Mouse (Mus musculus) right cerebral cortex, postnatal 10 days (tissue): ENCODE data around the gene Scn2a.

Experiments
- DNase-seq, 2 experiments: peaks; one replicate each; pipeline ENCODE4 v3.0.0; 2021; ENCODE audit warnings: low spot score in 2 of 2

Gene Scn2a

DNA sequence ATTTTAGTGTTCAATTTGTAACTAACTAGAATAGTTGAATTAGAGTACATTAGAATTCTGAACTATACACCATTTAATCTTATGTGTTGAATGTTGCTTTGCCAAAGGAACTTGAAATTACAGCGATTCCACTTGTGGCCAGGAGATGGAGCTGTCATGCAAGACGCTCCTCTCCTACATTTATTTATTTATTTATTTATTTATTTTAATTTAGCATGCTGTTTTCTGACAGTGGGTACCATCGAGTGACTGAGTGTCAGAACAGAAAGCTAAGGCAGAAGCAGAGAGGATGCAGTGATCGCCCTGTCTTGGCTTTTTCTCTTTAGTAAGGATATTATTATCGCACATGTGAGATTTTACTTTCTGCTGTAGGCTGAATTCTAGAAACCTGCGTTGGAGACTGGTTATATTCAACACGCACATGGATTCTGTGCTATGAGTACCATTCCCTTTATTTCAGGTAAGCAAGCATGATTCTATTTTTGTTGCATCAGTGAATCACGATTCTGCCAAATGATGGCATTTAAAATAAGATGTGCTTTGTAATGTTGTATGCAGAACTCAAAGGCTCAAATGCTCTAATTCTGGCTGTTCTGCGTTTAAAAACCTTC, at the start of gene Scn2a:
Scn2a (plus strand) TSS at position 216 of the 611 bp plus-strand sequence.
- DNase-seq = peak; percentile 83 to 86

DNA sequence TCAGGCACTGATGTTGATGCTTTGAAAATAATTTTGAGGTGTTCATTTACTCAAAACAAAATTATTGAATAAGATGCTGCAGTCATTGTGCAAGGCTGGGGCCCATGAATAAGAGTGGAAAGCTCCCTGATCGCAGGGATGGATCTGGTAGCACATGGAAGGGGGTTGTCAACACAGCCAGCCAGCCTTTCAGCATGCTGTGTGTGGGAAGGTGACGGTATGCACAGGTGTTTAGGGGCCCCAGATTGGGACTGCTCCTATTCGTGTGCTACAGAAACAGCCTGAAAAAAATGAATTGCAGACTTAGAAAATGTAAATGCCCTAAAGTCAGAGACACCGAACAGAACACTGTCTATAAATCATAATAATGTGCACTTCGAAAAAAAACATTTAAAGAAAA, 32.9 kb upstream of the Scn2a start:
- DNase-seq = peak; percentile 30 to 53

DNA sequence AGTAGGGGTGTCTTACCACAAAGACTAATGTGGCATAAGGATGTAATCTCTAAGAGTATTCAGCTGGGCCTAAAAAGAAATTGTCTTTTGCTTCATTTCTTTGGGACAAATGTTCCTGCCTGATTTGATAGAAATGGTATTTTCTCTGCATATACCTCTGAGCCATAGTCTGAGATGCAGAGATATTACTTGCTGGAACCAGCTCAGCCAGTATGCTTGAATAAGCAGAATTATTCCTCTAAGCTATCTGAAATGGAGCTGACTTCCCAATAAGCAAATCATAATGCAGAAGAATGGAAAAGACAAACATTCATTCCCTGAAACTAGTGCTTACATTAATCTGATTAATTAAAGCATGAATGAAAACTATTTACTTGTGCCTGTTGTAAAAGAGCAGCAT, 12.8 kb upstream of the Scn2a start:
- no peak for DNase-seq

DNA sequence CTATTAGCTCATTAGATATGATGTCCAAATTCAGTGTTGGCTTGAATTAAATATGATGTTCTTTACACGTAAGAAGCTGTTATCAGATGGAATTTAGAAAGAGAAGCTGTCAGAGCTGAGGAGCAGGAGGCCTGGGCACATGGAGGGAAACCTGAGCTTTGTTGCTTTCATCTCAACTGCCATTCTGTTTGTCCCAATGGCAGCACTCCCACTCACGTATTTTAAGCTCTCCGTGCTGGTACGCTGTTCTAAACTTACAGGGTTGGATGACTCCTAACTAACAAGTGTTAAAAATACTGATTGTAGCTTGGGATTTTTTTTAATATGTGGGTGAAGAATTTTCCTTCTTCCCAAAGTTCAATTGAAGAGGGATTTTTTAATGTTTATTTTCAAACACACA, 8.7 kb upstream of the Scn2a start:
- DNase-seq = no peak

DNA sequence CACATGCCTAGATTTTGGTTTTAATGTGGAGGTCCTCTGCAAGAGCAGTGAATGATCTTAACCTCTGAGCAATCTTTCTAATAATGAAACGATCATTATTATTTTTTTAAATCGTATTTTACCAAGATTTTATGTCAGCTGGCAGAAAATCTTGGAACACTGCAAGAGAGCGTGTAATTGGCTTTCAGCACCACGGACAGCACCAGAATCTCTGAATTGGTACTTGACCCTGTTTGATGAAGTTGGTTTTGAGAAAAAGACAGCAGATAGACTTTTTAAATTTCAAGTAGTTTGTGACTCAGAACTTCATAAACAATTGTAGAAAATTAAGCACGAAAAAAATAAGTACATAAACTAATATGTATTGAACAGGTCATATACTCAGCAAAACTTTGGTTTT, 790 bp upstream of the Scn2a start:
- DNase-seq = no peak

DNA sequence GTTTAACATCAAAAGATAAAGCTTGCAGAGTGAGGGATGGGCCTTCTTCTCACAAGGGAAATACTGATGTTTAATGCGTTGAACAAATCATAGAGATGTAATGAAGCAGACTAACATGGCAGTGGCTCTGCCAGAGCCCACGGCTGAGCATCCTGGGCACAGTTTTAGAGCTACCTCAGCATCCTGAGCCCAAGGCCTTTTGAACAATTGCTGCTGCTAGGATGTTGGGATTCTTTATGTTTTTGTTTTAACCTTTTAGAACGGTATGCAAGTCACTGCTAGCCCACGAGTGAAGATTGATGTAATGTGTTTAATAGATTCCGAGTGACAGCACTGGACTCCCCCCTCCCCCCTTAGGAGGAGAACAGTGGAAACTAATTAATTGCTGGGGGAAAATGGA, 683 bp downstream of the Scn2a start:
- DNase-seq = no peak

DNA sequence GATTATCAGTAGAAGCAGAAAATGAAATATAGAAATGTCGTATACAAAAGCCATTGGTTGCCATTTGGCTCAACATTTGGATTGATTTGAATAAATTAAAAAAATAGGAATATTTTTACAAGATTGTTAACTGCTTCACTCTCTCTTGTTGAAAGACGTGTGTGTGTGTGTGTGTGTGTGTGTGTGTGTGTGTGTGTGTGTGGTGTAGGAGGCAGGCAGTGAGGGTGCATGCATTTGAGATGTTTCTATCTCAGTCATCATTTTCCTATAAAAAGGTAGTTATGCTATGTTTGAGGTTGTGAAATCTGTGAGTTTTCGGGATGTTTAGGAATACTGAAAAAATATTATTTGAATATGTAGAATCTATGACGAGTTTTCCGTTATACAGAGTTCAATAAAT, 1.3 kb downstream of the Scn2a start:
- no peak for DNase-seq

DNA sequence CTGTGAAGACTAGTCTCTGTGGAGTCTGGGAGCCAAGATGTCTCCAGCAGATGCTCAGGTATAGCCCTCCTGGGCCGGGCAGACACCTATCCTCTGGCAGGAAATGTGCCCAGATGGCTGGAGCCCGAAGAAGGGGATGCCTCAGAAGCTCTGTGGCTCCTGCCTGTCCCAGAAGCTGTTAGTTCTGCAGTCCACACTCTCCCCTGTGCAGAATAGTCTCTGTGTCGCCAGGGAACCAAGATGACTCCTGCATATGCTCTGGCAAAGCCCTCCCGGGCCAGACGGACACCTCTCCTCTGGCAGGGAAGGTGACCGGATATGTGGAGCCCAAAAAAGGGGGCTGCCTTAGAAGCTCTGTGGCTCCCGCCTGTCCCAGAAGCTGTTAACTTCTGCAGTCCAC, 32.1 kb downstream of the Scn2a start:
- DNase-seq = no peak

DNA sequence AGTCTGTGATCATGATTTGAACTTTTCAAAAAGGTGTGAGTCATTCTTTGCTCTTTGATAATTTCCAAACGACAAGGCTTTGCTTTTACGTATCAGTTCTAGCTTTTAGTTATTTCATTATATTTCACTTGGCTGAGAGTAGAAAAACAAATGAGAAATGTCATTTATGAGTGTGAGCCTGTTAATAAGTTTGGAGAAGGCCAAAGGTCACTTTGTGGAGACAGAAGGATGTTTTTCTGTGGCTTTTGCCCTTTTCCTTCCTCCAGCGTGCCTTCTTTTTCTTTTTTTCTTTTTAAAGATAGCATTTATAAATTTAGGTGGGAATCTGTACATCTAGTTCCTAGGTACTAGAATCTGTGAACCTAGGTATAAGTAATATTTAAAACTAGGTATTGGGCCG, 36.5 kb downstream of the Scn2a start:
- no peak for DNase-seq

DNA sequence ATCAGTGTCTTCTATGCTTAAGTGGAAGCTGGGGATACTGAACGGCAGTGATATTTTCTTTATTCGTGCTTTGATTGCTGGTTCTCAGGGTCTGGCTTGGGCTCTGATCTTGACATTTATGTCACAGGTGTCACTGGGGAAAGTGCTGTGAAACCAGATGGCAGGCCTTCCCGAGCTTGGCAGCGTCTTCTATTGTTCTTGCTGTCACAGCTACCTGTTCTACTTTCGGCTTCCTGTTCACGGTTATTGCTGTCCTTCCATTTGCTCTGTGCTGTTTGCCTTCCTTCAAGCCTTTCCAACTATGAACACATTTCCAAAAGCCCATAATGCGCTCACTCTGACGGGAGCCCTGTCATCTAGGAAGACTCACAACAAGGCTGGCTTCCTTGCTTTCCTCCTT, 37.9 kb downstream of the Scn2a start:
- no peak for DNase-seq

DNA sequence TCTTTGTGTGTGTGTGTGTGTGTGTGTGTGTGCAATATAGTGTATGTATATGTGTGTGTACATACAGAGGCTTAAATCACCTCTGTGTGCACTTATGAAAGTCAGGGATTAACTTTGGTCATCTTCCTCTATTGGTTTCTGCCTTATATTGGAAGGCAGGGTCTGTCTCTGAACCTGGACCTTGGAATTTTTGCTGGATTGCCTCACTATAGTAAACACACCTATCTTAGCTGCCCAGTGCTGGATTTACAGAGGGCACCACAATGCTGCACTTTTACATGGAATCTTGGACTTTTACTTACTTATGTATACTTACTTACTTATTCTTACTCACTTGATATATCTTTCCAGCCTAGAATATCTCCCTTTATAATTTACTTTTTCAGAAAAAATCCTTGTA, 43.3 kb downstream of the Scn2a start:
- DNase-seq = no peak

DNA sequence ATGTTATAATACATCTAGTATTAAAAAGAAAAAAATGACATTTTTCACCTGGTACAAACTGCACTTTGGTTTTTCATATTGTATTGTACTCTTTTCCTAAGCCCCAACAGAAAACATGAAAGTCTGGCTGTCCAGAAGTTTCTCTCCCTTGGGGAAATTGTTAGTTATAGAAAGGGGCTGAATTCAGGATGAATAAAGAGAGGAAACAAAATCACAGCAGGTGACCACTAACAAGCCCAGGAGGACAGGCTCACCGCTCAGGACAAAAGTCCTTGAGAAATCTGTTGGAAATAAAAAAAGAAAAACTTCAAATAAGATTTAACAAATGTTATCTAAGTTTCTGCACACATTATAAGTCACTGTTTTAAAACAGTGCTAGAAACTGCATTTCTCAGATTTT, 43.9 kb downstream of the Scn2a start:
- DNase-seq = no peak

DNA sequence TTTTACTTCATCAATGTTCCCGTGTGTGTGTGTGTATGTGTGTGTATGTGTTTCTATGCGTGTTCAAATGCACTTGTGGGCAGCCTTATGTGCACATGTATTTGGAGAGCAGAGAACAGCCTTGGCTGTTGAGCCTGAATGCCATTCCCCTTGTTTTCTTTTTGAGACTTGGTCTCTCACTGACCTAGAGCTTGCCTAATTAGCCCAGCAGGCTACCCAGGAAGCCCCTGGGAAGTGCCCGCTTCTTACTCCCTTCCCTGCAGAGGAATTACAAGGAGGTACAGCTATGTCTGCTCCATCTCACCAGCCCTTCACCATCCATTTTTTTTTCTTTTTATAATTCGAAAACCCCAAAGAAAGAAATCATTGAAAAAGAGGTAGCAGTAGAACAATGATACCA, 44.6 kb downstream of the Scn2a start:
- DNase-seq = no peak

DNA sequence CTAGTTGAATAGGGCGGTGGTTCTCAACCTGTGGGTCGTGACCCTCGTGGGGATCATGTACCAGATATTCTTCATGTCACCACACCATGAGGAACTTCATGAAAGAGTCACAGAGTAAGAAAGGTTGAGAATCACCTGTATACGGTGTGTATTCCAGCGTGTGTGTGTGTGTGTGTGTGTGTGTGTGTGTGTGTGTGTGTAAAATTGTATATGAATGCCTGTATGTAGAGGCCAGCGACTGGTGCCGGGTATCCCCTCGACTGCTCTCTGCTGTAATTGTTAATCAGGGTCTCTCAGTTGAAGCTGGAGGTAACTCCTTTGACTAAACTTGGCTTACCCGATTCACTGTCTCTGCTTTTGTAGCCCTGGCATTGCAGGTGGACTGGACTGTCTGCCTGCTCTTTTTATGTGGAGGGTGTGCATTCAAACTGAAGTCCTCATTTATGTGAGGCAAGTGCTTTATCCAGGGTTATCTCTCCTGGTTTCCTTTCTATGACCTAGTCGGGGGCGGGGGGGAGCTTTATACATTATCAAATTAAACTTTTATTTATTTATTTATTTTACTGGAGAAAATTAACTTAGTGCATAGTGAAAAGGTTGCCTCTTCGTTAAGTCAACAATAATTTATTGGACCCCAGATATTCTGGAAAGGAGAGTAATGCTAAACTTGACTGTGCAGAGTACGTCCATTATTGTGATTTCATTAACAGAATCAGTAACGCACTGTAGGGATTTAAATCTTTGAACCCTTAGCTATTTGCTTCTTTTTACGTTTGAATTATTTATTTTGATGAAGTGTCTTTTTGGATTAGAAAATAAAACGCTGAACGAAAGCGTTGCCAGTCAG, 47.2 kb downstream of the Scn2a start:
- peak in 1 of 2 experiments; percentile 41 for DNase-seq

DNA sequence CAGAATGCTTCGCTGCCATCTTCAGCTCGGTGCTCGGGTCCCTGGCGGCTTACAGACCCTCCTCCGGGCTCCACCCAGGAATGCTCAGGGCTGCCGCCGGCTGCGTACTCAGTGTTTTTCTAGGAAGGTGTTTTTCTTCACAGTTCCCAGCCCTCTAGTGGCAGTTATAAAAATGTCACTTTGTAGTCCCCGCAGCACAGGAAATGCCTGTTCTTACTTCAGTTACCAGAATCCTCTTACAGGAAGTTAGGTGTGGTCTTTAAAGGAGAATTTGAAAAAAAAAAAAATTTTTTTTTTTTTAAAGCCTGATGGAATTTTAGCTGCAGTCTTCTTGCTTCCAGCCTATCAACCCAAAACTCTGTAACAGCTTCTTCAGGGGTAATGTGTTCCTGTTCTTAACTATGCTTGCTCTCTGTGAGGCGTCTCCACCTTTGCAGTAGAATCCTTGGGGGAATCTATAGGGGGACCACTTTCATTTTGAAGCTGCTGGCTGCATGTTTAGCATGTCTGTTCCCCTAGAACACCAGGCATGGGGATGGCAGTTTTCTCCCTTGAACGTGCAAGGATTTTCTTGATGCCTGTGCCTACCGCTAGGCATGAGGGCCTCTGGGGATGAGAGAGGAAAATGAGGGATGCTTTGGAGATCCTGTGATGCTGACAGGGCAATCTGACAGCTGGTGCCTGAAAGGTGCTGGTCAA, 48.0 kb downstream of the Scn2a start:
- peak; percentile 91 to 94 for DNase-seq

DNA sequence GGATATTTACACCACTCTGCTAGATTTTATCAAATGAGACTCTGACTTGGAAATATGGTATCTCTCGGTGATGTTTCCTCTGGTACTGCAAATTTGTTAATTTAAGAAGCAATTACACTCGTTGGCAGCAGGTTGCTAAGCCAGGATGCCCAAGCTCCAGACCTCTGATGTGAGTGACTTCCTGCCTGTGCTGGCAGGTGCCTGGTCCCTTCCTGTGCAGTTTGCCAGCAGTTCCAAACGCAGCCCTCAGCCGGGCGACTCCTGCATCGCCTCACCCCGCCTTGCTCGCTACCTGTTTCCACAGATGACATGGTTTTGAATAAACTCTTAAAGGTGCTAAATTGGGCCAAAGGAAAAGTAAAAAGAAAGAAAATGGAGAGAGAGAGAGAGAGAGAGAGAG, 49.0 kb downstream of the Scn2a start:
- DNase-seq = peak; percentile 48 to 58

DNA sequence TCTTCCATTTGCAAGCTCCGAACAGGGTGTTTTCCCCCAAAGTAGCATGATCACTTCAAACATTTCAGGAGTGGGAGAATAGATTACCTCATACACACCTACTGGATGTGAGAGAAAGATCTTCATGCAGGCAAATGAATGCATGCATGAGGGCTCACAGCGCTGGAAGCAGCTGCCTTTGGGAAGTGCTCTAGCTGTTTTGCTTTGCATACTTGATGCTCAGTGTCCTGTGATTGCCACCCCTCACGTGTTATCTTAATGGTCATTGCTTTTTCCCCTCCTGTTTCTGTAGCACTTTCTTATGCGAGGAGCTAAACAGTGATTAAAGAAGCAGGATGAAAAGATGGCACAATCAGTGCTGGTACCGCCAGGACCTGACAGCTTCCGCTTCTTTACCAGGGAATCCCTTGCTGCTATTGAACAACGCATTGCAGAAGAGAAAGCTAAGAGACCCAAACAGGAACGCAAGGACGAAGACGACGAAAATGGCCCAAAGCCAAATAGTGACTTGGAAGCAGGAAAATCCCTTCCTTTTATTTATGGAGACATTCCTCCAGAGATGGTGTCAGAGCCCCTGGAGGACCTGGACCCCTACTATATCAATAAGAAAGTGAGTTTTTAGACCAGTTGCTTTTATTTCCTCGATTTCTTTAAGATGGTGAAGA, 49.7 kb downstream of the Scn2a start:
- DNase-seq = peak in 1 of 2 experiments; percentile 45

DNA sequence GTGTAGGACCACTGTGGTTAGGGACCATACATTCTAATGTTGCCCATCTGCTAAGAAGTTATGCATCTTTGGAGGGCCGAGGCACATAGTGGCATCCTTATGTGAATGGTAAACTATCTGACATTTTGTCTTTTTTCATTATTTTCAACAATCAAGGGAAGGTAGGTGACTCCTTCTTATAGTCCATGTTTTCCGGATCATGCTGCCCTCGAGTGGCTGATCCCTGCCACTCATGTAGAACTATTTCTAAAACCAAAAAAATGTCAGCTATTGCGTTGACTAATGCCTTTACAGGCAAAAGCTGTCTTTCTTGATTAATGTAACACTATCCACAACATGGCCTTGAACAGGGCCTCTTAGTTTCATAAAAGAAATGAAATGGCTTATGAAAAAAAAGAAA, 59.0 kb downstream of the Scn2a start:
- DNase-seq = no peak

DNA sequence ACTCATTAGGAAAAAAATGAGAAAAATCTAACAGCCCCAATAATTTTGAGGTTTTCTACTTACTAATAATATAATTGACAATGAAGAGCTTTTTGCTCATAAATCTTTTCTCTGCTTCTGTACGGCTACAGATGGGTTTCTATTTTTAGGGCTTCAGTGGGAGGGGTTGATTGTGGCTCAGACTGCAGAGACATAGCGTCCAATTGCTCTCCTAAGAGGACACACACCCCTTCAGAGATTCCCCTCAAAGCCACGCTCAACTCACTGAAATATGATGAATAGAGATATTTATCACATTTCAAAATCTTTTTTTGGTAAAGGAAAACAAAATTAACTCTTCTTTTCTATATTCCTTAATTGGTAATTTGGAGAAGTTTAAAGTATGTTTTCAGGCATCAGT, 64.6 kb downstream of the Scn2a start:
- peak in 1 of 2 experiments; percentile 45 for DNase-seq

DNA sequence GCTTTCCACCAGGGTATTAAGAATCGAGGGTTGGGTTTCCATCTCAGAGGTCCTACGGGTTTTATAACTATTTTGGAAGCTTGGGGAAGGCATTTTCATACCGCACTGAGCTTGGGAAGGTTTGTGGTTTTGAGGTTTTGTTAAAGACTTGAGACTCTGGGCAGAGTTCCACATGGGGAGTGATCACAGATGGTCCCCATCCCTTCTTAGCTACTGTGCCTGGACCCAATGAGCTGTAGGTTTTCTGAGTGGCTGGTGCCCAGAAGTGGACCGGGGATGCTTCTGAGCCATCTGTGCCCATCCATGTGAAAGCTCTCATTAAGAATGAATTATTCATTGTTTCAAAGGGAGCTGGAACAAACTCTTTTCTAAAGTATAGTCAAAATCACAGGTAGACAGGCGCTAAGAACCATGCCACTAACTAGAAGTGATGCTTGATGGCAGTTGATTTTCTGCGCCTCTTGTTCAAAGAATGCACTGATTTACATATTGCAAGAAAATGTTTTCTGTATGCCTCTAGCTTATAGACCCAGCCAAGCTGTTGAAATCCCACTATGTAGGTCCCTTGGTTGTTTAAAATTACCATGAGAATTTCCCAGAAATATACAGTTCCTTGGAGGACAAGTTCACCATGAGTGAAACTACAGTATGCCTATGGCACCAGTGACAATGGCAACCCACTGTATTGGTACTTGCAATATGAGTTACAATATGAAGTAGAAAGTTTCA, 70.0 kb downstream of the Scn2a start:
- DNase-seq = peak; percentile 78 to 89

DNA sequence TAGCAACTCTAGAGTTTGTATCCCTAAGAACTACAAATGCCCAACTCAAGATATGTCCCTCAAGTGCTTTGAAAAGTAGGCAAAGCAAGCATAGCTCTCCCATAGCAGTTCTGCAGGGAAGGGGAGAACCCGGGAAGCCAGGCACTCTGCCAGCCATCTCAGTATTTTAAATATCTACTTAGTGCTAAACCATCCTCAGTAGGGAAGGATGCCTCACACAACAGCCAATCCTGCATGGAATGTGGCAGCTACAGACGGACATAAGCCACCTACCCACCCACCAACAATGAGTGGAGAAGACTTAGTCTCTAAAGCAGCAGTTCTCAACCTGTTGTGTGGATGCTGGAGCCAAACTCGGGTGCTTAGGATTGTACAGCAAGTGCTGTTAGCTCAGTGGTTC, 73.9 kb downstream of the Scn2a start:
- DNase-seq = peak in 1 of 2 experiments; percentile 34

DNA sequence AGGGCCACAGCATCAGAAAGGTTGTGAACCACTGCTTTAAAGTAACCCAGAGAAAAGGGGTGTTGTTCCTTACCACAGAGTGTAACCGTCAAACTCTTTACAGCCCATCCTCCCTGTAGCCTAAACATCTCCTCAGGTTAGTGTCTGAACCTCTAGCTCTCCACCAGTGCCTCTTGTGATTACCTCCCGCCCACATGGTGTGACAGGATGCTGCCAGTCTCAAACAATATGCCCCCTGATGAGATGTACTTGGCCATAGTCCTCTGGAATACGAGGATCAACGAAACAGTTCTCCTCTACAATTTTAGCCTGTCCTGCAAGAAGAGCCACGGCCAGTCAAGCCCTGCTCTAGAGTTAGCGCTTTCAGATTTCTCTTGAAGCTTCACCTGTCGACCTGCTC, 74.5 kb downstream of the Scn2a start:
- DNase-seq = no peak
